Mouse (Mus musculus) spleen, adult 2 months (tissue): ENCODE data around the gene Agrp. TPM values are rescaled to one million over a fixed set of nuclear protein-coding genes. Genes with fewer than 3 reads are reported as not detected.
A peak's percentile ranks its signal among the peaks of the same experiment; 100 is the strongest.

Experiments used
- DNase-seq, 2 experiments: peaks; one replicate each; pipeline versions ENCODE4 v3.0.0 to v3.0.0-alpha.2; 2012 to 2021; ENCODE audit warnings: low spot score in 2 of 2, low read depth in 1 of 2
- H3K27ac ChIP-seq: fragments of 200-500 bp; 2 replicates; pipeline ENCODE4 v1.5.1; 2012; ENCODE audit warnings: low read length, inconsistent platforms; ENCODE audit not compliant: insufficient read depth
- H3K27me3 ChIP-seq: fragments of 200-500 bp; 2 replicates; pipeline ENCODE4 v1.6.1; 2012; ENCODE audit warnings: mild to moderate bottlenecking, moderate library complexity, low read length, inconsistent platforms; ENCODE audit not compliant: control insufficient read depth, insufficient read depth
- H3K36me3 ChIP-seq: fragments of 200-500 bp; 2 replicates; pipeline ENCODE4 v1.6.1; 2012; ENCODE audit warnings: mild to moderate bottlenecking, low read length, inconsistent platforms; ENCODE audit not compliant: control insufficient read depth, insufficient read depth
- H3K4me1 ChIP-seq: fragments of 200-500 bp; 2 replicates; pipeline ENCODE4 v1.6.1; 2011; ENCODE audit warnings: inconsistent platforms; ENCODE audit not compliant: control insufficient read depth, insufficient read depth, insufficient read length
- H3K4me3 ChIP-seq: fragments of 200-500 bp; 2 replicates; pipeline ENCODE4 v1.5.1; 2011; ENCODE audit warnings: mild to moderate bottlenecking, inconsistent platforms; ENCODE audit not compliant: insufficient read depth, insufficient read length; ENCODE audit errors: extremely low read depth
- CTCF ChIP-seq: fragments of 200-500 bp; IDR thresholded peaks from 2 replicates; pipeline ENCODE4 v1.5.1; 2011; ENCODE audit warnings: mild to moderate bottlenecking, inconsistent platforms; ENCODE audit not compliant: insufficient read depth, insufficient read length, insufficient replicate concordance; ENCODE audit errors: extremely low read depth
- POLR2A ChIP-seq: fragments of 200-500 bp; IDR thresholded peaks from 2 replicates; pipeline ENCODE4 v1.6.1; 2011; ENCODE audit warnings: low read depth, low read length, inconsistent platforms
- WGBS: fragments of 180-500 bp; shearing (Covaris S2); methylation state at CpG from one replicate; pipeline ENCODE4 v1.1.7; 2018; 5-methylcytosine and 5-hydroxymethylcytosine counted together
- polyA plus RNA-seq: library from polyadenylated mRNA; depleted of rRNA; stranded (reverse); fragments of >200 nt; gene quantifications from 2 replicates; pipeline ENCODE4 v1.2.3, GENCODE M21; 2012; rRNA removed

The Agrp gene
- polyA plus RNA-seq = 0.14 TPM in 1 of 2 replicates, not detected in the other

- no peaks in the 10 kb centered on the region for H3K27me3 ChIP-seq
- H3K4me3 ChIP-seq = peak within 1 kb of the TSS; percentile 100
- peak within 1 kb of the TSS; percentile 100 for H3K27ac ChIP-seq
- no peak for TF ChIP-seq CTCF
- peak; percentile 65 for TF ChIP-seq POLR2A
- peak; percentile 26 to 57 for DNase-seq
- H3K4me1 ChIP-seq = peaks cover 6% of the 10 kb centered on the region
- H3K36me3 ChIP-seq = no peaks in the 10 kb centered on the region; the same call in 1 of the 2 replicates
- WGBS = under 1% methylated on average over 57 of the region's 63 CpGs
These were observed at the start of gene Agrp for GRCm38 (mm10) chr8:105636963-105637510. Gene Agrp (minus strand): TSS chr8:105637393.

- DNase-seq = no peak
- Histone ChIP-seq H3K27me3 (no peaks in the 10 kb centered on the region), H3K27ac (peak overlapping the region; percentile 93), H3K4me1 (no peaks in the 10 kb centered on the region; the same call in 1 of the 2 replicates), H3K36me3 (peaks cover 17% of the 10 kb centered on the region; the same call in 1 of the 2 replicates), H3K4me3 (peak overlapping the region; percentile 63; the same call in 1 of the 2 replicates)
- 13% methylated on average over 6 of the region's 6 CpGs for WGBS
- no peak for TF ChIP-seq POLR2A
- no peak for TF ChIP-seq CTCF
These were observed 49.4 kb upstream of the Agrp start for GRCm38 (mm10) chr8:105686551-105686950.

- peak; percentile 63 to 86 for DNase-seq
- H3K27me3 ChIP-seq = no peaks in the 10 kb centered on the region
- H3K36me3 ChIP-seq = peaks cover 18% of the 10 kb centered on the region
- H3K27ac ChIP-seq = peak within 1 kb of the TSS; percentile 93
- H3K4me1 ChIP-seq = no peaks in the 10 kb centered on the region; the same call in 1 of the 2 replicates
- 2% methylated on average over 26 of the region's 26 CpGs for WGBS
- peak; percentile 85; the same call in 1 of the 2 replicates for TF ChIP-seq CTCF
- TF ChIP-seq POLR2A = peak; percentile 66
- H3K4me3 ChIP-seq = peak within 1 kb of the TSS; percentile 63
These were observed 48.7 kb upstream of the Agrp start, which contains the start of gene Carmil2 for GRCm38 (mm10) chr8:105685796-105686308. Gene Carmil2 (plus strand): TSS chr8:105686274.

DNA sequence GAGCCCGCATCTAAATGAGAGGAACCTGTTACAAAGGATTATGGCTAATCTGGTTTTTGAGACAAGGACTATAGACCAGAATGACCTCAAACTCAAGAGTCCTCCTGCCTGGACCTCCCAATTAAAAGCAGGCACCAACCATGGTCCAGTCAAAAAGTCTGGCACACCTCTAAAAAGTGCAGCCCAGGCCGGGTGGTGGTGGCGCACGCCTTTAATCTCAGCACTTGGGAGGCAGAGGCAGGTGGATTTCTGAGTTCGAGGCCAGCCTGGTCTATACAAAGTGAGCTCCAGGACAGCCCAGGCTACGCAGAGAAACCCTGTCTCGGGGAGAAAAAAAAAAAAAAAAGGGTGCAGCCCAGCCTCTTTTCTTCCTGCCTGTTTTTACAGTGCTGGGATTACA lies 48.1 kb upstream of the Agrp start:
- peak overlapping the region; percentile 63; the same call in 1 of the 2 replicates for H3K4me3 ChIP-seq
- no peak for TF ChIP-seq CTCF
- TF ChIP-seq POLR2A = no peak
- 47% methylated on average over 7 of the region's 7 CpGs for WGBS
- H3K36me3 ChIP-seq = peaks cover 19% of the 10 kb centered on the region
- no peaks in the 10 kb centered on the region for H3K27me3 ChIP-seq
- DNase-seq = no peak
- H3K27ac ChIP-seq = peak overlapping the region; percentile 93
- no peaks in the 10 kb centered on the region; the same call in 1 of the 2 replicates for H3K4me1 ChIP-seq

GRCm38 (mm10) chr8:105677891-105678290 lies 40.7 kb upstream of the Agrp start:
- Histone ChIP-seq H3K27ac (no peak overlapping the region), H3K4me1 (no peaks in the 10 kb centered on the region), H3K27me3 (no peaks in the 10 kb centered on the region), H3K36me3 (peaks cover 48% of the 10 kb centered on the region), H3K4me3 (no peak overlapping the region)
- 97% methylated on average over 1 of the region's 1 CpGs for WGBS
- DNase-seq = no peak
- TF ChIP-seq CTCF = no peak
- no peak for TF ChIP-seq POLR2A

DNA sequence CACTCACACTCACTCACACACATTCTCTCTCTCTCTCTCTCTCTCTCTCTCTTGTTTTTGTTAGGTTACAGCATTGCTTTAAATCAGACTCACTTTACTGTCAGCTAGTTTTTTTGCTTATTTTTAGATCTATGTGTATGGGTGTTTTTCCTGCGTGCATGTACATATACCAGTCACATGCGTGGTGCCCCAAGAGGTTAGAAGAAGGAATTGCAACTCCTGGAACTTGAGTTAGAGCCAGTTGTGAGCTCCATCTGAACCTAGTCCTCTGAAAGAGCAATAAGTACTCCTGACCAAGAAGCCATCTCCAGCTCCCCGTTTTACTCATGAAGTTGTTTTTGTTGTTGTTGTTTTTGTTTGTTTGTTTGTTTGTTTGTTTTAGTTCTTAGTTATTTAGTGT lies 24.0 kb upstream of the Agrp start:
- WGBS = 60% methylated on average over 3 of the region's 3 CpGs
- peaks cover 17% of the 10 kb centered on the region for H3K36me3 ChIP-seq
- H3K27ac ChIP-seq = no peak overlapping the region
- peak; percentile 19 to 37 for DNase-seq
- TF ChIP-seq POLR2A (no peak), CTCF (no peak)
- H3K27me3 ChIP-seq = no peaks in the 10 kb centered on the region
- H3K4me1 ChIP-seq = no peaks in the 10 kb centered on the region
- H3K4me3 ChIP-seq = no peak overlapping the region

DNA sequence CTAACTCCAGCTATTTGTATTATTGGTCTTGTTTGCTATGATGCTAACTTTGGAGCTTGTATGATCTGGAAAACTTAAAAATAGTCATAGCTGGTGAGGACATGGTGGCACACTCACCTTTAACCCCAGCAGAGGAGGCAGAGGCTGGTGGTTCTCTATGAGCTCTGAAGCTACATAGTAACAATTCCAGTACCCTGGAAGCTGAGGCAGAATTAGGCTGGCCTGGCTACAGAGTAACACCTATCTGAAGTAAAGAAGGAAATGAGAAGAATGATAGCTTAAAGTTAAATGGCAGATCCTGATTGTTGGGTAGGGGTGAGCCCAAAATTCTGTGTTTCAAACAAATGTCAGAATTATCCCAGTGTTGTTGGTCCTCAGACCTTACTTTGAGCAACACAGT lies 20.4 kb upstream of the Agrp start:
- no peak overlapping the region for H3K4me3 ChIP-seq
- H3K36me3 ChIP-seq = peaks cover 10% of the 10 kb centered on the region
- no peak for DNase-seq
- no peaks in the 10 kb centered on the region for H3K27me3 ChIP-seq
- no peak overlapping the region for H3K27ac ChIP-seq
- TF ChIP-seq POLR2A (no peak), CTCF (no peak)
- H3K4me1 ChIP-seq = no peaks in the 10 kb centered on the region
